Mouse (Mus musculus) midbrain, embryonic 10.5 days (tissue): ENCODE measurements around the gene Slc12a9. TPM values are rescaled to one million over a fixed set of nuclear protein-coding genes. Genes with fewer than 3 reads are reported as not detected.
A peak's percentile ranks its signal among the peaks of the same experiment; 100 is the strongest.
"Not testable (repeated sequence)": the region's sequence is repeated elsewhere in the genome, so short reads cannot be mapped to it uniquely, and the experiment has no call there.

ENCODE experiments used
- DNase-seq: peaks from one replicate; pipeline ENCODE4 v3.0.0-alpha.2; 2017; ENCODE audit warnings: low spot score
- H3K27ac ChIP-seq: fragments of 300-500 bp; sonication (generic); replicated peaks from 2 replicates; pipeline ENCODE4 v1.5.1; 2016; ENCODE audit warnings: mild to moderate bottlenecking
- H3K27me3 ChIP-seq: fragments of 300-500 bp; sonication (generic); 2 replicates; pipeline ENCODE4 v1.6.1; 2016; ENCODE audit warnings: low read depth, mild to moderate bottlenecking; ENCODE audit not compliant: poor library complexity, severe bottlenecking
- H3K36me3 ChIP-seq: fragments of 300-500 bp; sonication (generic); 2 replicates; pipeline ENCODE4 v1.6.1; 2016; ENCODE audit warnings: mild to moderate bottlenecking, moderate library complexity
- H3K4me1 ChIP-seq: fragments of 300-500 bp; sonication (generic); 2 replicates; pipeline ENCODE4 v1.6.1; 2016
- H3K4me3 ChIP-seq: fragments of 300-500 bp; sonication (generic); 2 replicates; pipeline ENCODE4 v1.5.1; 2016; ENCODE audit warnings: mild to moderate bottlenecking, moderate library complexity
- H3K9me3 ChIP-seq: fragments of 300-500 bp; sonication (generic); replicated peaks from 2 replicates; pipeline ENCODE4 v1.6.1; 2016; ENCODE audit warnings: mild to moderate bottlenecking
- WGBS: fragments of 180-500 bp; shearing (Covaris S2); methylation state at CpG from one replicate; pipeline ENCODE4 v1.1.7; 2016; 5-methylcytosine and 5-hydroxymethylcytosine counted together
- polyA plus RNA-seq: library from polyadenylated mRNA; unstranded; fragments of >200 nt; fragmentation: Nextera tagmentation; extraction: Ambion mirVana; gene quantifications from 2 replicates; pipeline ENCODE4 v1.2.1, GENCODE M21; 2016

Slc12a9 gene
- polyA plus RNA-seq, 1 experiment from 2014 or later, result 12.0 TPM

DNA sequence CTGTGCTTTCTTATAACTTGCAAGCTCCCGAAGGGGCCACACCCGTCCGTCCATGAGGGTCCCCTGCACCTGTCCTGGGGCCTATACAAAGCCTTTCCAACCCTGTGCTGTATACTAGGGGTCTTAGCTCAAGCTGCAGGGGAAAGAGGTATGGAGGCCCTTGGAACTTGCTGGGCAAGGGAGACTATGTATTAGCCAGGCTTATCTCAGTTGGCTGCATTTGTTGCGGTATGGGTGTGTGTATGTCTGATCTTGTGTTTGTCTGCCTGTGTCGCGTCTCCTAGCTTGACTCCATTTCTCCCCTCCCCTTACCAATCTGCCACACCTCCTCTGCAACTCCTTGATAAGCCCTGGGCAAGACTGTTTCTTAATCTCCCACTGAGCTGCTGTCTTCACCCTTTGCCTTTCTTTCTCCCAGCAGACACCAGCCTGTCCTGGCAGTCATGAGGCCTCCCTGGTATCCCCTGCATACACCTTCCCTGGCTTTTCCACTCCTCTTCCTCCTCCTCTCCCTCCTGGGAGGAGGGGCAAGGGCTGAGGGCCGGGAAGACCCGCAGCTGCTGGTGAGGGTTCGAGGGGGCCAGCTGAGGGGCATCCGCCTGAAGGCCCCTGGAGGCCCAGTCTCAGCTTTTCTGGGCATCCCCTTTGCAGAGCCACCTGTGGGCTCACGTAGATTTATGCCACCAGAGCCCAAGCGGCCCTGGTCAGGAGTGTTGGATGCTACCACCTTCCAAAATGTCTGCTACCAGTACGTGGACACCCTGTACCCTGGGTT, 43.6 kb downstream of the Slc12a9 start:
- Histone ChIP-seq H3K4me1 (peaks cover 70% of the 10 kb centered on the region), H3K36me3 (peaks cover under 1% of the 10 kb centered on the region; the same call in 1 of the 2 replicates), H3K27me3 (peaks cover 63% of the 10 kb centered on the region), H3K27ac (peak overlapping the region; percentile 74), H3K4me3 (peak overlapping the region; percentile 61), H3K9me3 (no peaks in the 10 kb centered on the region)
- DNase-seq, result no peak
- 55% methylated on average over 13 of the region's 13 CpGs for WGBS

GRCm38 (mm10) chr5:137288999-137289470, 44.4 kb downstream of the Slc12a9 start:
- peaks cover 63% of the 10 kb centered on the region for H3K27me3 ChIP-seq
- 3% methylated on average over 25 of the region's 25 CpGs for WGBS

GRCm38 (mm10) chr5:137287953-137288743, 45.2 kb downstream of the Slc12a9 start:
- peak overlapping the region; percentile 74 for H3K27ac ChIP-seq
- DNase-seq, result peak; percentile 53
- peaks cover 5% of the 10 kb centered on the region; the same call in 1 of the 2 replicates for H3K9me3 ChIP-seq
- peaks cover 55% of the 10 kb centered on the region for H3K4me1 ChIP-seq
- H3K27me3 ChIP-seq, result peaks cover 62% of the 10 kb centered on the region
- no peaks in the 10 kb centered on the region for H3K36me3 ChIP-seq
- under 1% methylated on average over 55 of the region's 65 CpGs for WGBS
- H3K4me3 ChIP-seq, result peak overlapping the region; percentile 61

More at GRCm38 (mm10) chr5:137288999-137289470, 44.4 kb downstream of the Slc12a9 start:
- 0 out of 2 replicates have a peak, but pooled peaks cover 4% of the 10 kb centered on the region for H3K9me3 ChIP-seq
- H3K27ac ChIP-seq, result peak overlapping the region; percentile 74
- DNase-seq, result peak; percentile 63
- peak overlapping the region; percentile 61 for H3K4me3 ChIP-seq
- H3K36me3 ChIP-seq, result no peaks in the 10 kb centered on the region
- peaks cover 62% of the 10 kb centered on the region for H3K4me1 ChIP-seq

- H3K27ac ChIP-seq, result peak within 1 kb of the TSS; percentile 80
- peak; percentile 75 for DNase-seq
- peaks cover 54% of the 10 kb centered on the region for H3K27me3 ChIP-seq
- H3K4me1 ChIP-seq, result peaks cover 47% of the 10 kb centered on the region
- no peaks in the 10 kb centered on the region for H3K36me3 ChIP-seq
- H3K9me3 ChIP-seq, result peaks cover 5% of the 10 kb centered on the region; the same call in 1 of the 2 replicates
- peak within 1 kb of the TSS; percentile 61 for H3K4me3 ChIP-seq
- WGBS, result under 1% methylated on average over 40 of the region's 40 CpGs
Measured at GRCm38 (mm10) chr5:137287032-137287952, 46.1 kb downstream of the Slc12a9 start, which contains the start of gene Ache. TSS of gene Ache (plus strand) at chr5:137287519.

DNA sequence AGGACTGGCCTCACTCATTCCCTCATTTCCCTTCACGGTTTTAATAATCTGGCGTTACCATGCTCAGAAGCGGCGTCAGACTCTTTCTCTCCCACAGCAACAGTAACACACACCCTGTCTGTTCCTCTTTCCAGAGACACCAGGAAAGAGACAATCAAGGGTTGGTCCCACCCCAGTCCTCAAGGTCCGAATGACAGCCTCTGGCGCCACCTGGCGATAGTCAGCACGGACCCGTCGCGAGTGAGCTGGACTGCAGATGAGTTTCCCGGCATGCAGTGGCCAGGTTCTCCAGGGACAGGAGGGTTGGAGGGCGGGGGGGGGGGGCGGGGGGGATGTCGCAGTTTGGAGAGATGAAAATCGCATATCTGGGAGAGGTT, 46.8 kb downstream of the Slc12a9 start:
- Histone ChIP-seq H3K9me3 (peaks cover 5% of the 10 kb centered on the region; the same call in 1 of the 2 replicates), H3K4me1 (peaks cover 47% of the 10 kb centered on the region), H3K4me3 (peak overlapping the region; percentile 61), H3K27me3 (peaks cover 47% of the 10 kb centered on the region), H3K27ac (peak overlapping the region; percentile 80), H3K36me3 (no peaks in the 10 kb centered on the region)
- WGBS, result under 1% methylated on average over 16 of the region's 16 CpGs
- DNase-seq, result peak; percentile 91

- Histone ChIP-seq H3K36me3 (no peaks in the 10 kb centered on the region), H3K9me3 (peaks cover 5% of the 10 kb centered on the region; the same call in 1 of the 2 replicates), H3K4me1 (peaks cover 46% of the 10 kb centered on the region), H3K27me3 (peaks cover 41% of the 10 kb centered on the region), H3K4me3 (no peak overlapping the region), H3K27ac (no peak overlapping the region)
- DNase-seq, result no peak
- WGBS, result 60% methylated on average over 7 of the region's 7 CpGs
Measured at GRCm38 (mm10) chr5:137285986-137286385, 47.4 kb downstream of the Slc12a9 start.

- 63% methylated on average over 5 of the region's 5 CpGs for WGBS
Measured at GRCm38 (mm10) chr5:137285045-137285444, 48.4 kb downstream of the Slc12a9 start.

GRCm38 (mm10) chr5:137284411-137284810, 49.0 kb downstream of the Slc12a9 start:
- not testable (repeated sequence) for DNase-seq, H3K36me3 ChIP-seq, H3K27ac ChIP-seq, H3K4me3 ChIP-seq, H3K9me3 ChIP-seq
- WGBS, result 80% methylated on average over 5 of the region's 6 CpGs
- Histone ChIP-seq H3K27me3 (peaks cover 25% of the 10 kb centered on the region), H3K4me1 (peaks cover 31% of the 10 kb centered on the region)

More at GRCm38 (mm10) chr5:137285045-137285444, 48.4 kb downstream of the Slc12a9 start:
- Histone ChIP-seq H3K27me3 (peaks cover 31% of the 10 kb centered on the region), H3K36me3 (no peaks in the 10 kb centered on the region), H3K4me1 (peaks cover 37% of the 10 kb centered on the region), H3K27ac (no peak overlapping the region), H3K9me3 (peaks cover 5% of the 10 kb centered on the region; the same call in 1 of the 2 replicates), H3K4me3 (no peak overlapping the region)
- DNase-seq, result no peak

DNA sequence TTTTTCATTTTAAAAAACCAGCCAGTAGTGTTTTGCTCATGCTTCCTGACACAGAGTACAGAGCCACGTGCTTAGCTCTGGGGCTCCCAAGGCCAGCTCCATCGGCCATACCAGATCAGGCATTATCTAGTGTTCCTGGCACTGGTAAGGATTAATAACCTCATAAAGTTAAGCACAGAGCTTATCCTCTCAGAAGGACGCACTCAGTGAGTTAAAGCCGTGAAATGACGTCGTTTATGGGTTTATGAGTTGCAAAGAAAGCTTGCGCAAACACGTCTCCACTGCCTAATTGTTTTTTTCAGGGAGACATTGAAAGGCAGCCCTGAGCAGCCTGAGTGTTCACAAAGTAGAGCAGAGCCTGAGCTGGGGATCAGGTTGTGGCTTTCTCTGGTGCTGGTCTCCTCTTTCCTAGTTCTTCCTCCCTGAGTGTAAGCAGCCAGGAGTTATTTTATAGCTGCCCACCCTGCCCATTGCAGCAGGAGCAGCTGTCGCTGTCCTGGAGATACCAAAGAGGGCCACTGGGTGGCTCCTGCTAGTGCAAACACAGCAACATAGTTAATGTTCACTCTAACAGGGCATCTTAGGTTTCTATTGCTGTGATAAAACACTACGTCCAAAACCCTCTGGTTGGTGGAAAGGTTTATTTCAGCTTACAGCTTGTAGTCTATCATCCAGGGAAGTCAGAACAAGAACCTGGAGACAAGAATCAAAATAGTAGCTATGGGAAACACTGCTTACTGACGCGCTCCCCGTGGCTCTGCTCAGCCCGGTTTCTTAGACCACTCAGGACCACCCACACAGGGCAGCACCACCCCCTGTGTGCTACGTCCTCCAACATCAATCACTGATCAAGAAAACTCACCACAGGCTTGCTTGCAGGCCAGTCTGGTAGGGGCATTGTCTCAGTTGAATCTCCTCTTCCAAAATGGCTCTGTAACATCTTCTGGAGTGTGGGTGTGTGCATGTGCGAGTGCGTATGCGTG, 55.7 kb downstream of the Slc12a9 start:
- H3K4me1 ChIP-seq, result peaks cover 3% of the 10 kb centered on the region
- no peak overlapping the region for H3K4me3 ChIP-seq
- H3K27me3 ChIP-seq, result no peaks in the 10 kb centered on the region
- no peak overlapping the region for H3K27ac ChIP-seq
- peaks cover 12% of the 10 kb centered on the region; the same call in 1 of the 2 replicates for H3K9me3 ChIP-seq
- H3K36me3 ChIP-seq, result no peaks in the 10 kb centered on the region
- peak; percentile 31 for DNase-seq
- 63% methylated on average over 18 of the region's 18 CpGs for WGBS

GRCm38 (mm10) chr5:137268131-137268910, 65.1 kb downstream of the Slc12a9 start:
- Histone ChIP-seq H3K4me3 (peak overlapping the region; percentile 20; the same call in 1 of the 2 replicates), H3K36me3 (no peaks in the 10 kb centered on the region), H3K27me3 (no peaks in the 10 kb centered on the region), H3K27ac (peak overlapping the region; percentile 73), H3K4me1 (peaks cover 16% of the 10 kb centered on the region), H3K9me3 (peaks cover 6% of the 10 kb centered on the region; the same call in 1 of the 2 replicates)
- no peak for DNase-seq
- 37% methylated on average over 16 of the region's 18 CpGs for WGBS
